7 mouse cellular contexts compared by ENCODE assay signal in genomic region chr3:131139345-131140090, GRCm38 (mm10). TPM values are rescaled to one million over a fixed set of nuclear protein-coding genes. Genes with fewer than 3 reads are reported as not detected.
A peak's percentile ranks its signal among the peaks of the same experiment; 100 is the strongest.
DNase-seq lines count a peak whose midpoint lies in the region; ATAC-seq lines count a peak whose summit lies in the region.

No protein-coding gene starts in this region.

- H3K4me3 ChIP-seq in embryonic facial prominence, embryonic 15.5 days (replicated peaks), result no peak overlapping the region
- H3K4me3 ChIP-seq in kidney, embryonic 16.5 days (ENCODE audit: low read length), result no peak overlapping the region
- no peak overlapping the region for H3K4me3 ChIP-seq in hindbrain, embryonic 10.5 days

- DNase-seq in right cerebral cortex, adult 18-20 months, result peak; percentile 10
- DNase-seq in right cerebral cortex, postnatal 36 days (ENCODE audit: low spot score in 2 of 2), result no peak
- peak; percentile 7 for DNase-seq in splenic B cell, adult 2 months (ENCODE audit: low read depth, low spot score)
- no peak for DNase-seq in hindbrain, embryonic 10.5 days (ENCODE audit: low spot score)
- no peak for DNase-seq in cerebellum, adult 11 months

- H3K9me3 ChIP-seq in embryonic facial prominence, embryonic 15.5 days (replicated peaks), result no peaks in the 10 kb centered on the region
- H3K9me3 ChIP-seq in kidney, embryonic 16.5 days (ENCODE audit: low read length), result no peaks in the 10 kb centered on the region
- H3K9me3 ChIP-seq in hindbrain, embryonic 10.5 days, result no peaks in the 10 kb centered on the region

- 40% methylated on average over 14 of the region's 14 CpGs for WGBS in embryonic facial prominence, embryonic 15.5 days
- WGBS in kidney, embryonic 16.5 days, result 49% methylated on average over 14 of the region's 14 CpGs
- WGBS in hindbrain, embryonic 10.5 days, result 66% methylated on average over 14 of the region's 14 CpGs

- no peak overlapping the region; the same call in 1 of the 2 replicates for H3K4me2 ChIP-seq in embryonic facial prominence, embryonic 15.5 days (replicated peaks)
- H3K4me2 ChIP-seq in kidney, embryonic 16.5 days (replicated peaks; ENCODE audit: low read depth, low read length), result no peak overlapping the region

- H3K27me3 ChIP-seq in embryonic facial prominence, embryonic 15.5 days, result no peaks in the 10 kb centered on the region
- no peaks in the 10 kb centered on the region for H3K27me3 ChIP-seq in kidney, embryonic 16.5 days (ENCODE audit: insufficient read depth, low read length)
- no peaks in the 10 kb centered on the region for H3K27me3 ChIP-seq in splenic B cell, adult 2 months (ENCODE audit: control insufficient read depth, insufficient read depth, low read length, poor library complexity, severe bottlenecking)
- H3K27me3 ChIP-seq in hindbrain, embryonic 10.5 days (ENCODE audit: insufficient read depth, poor library complexity, severe bottlenecking), result peaks cover 53% of the 10 kb centered on the region

- H3K27ac ChIP-seq in embryonic facial prominence, embryonic 15.5 days (replicated peaks), result peak overlapping the region; percentile 51; the same call in 1 of the 2 replicates
- peak overlapping the region; percentile 46; the same call in 1 of the 2 replicates for H3K27ac ChIP-seq in kidney, embryonic 16.5 days (ENCODE audit: low read length)
- no peak overlapping the region for H3K27ac ChIP-seq in hindbrain, embryonic 10.5 days

- H3K9ac ChIP-seq in embryonic facial prominence, embryonic 15.5 days, result no peak overlapping the region
- no peak overlapping the region for H3K9ac ChIP-seq in kidney, embryonic 16.5 days (replicated peaks; ENCODE audit: low read length)

- ATAC-seq in embryonic facial prominence, embryonic 15.5 days (ENCODE audit: insufficient number of reproducible peaks, low FRiP score, low TSS enrichment, low read depth), result no peak
- ATAC-seq in kidney, embryonic 16.5 days (ENCODE audit: low FRiP score, low TSS enrichment), result 0 out of 2 replicates have a peak, but pooled peaks have one; percentile 28

- H3K4me1 ChIP-seq in embryonic facial prominence, embryonic 15.5 days, result peaks cover 57% of the 10 kb centered on the region
- H3K4me1 ChIP-seq in kidney, embryonic 16.5 days (ENCODE audit: insufficient read depth, low read length), result peaks cover 42% of the 10 kb centered on the region
- H3K4me1 ChIP-seq in hindbrain, embryonic 10.5 days (replicated peaks), result peaks cover 57% of the 10 kb centered on the region

- no peaks in the 10 kb centered on the region for H3K36me3 ChIP-seq in embryonic facial prominence, embryonic 15.5 days
- no peaks in the 10 kb centered on the region for H3K36me3 ChIP-seq in kidney, embryonic 16.5 days (ENCODE audit: insufficient read depth, low read length)
- H3K36me3 ChIP-seq in splenic B cell, adult 2 months (ENCODE audit: control insufficient read depth, insufficient read depth, low read length, poor library complexity, severe bottlenecking), result no peaks in the 10 kb centered on the region
- no peaks in the 10 kb centered on the region for H3K36me3 ChIP-seq in hindbrain, embryonic 10.5 days

RNA-seq across cellular contexts. Expression of gene Lef1, which starts 29.2 kb away (rescaled TPM):
- polyA plus RNA-seq in embryonic facial prominence, embryonic 15.5 days (2015; fragmentation: Nextera tagmentation; extraction: Ambion mirVana), result 47.0 and 53.1 TPM in 2 replicates
- 20.0 and 28.6 TPM in 2 replicates for polyA plus RNA-seq in kidney, embryonic 16.5 days (2015; fragmentation: Nextera tagmentation; extraction: Ambion mirVana)
- polyA plus RNA-seq in hindbrain, embryonic 10.5 days (2016; fragmentation: Nextera tagmentation; extraction: Ambion mirVana), result 24.8 and 32.9 TPM in 2 replicates

Comparison
In these comparisons a context has a peak if more than half of its experiments do, and no peak if none do; other contexts are left out.
1. DNase-seq: peak in right cerebral cortex, adult 18-20 months (single experiment) and splenic B cell, adult 2 months (single experiment); none in right cerebral cortex, postnatal 36 days (0 of 2), hindbrain, embryonic 10.5 days (single experiment) and cerebellum, adult 11 months (single experiment).